Mouse (Mus musculus): ENCODE measurements around the gene Zfp981. TPM values are rescaled to one million over a fixed set of nuclear protein-coding genes. Genes with fewer than 3 reads are reported as not detected.
"Not testable (repeated sequence)": the region's sequence is repeated elsewhere in the genome, so short reads cannot be mapped to it uniquely, and the experiment has no call there.

Zfp981 gene
- polyA plus RNA-seq, 1 experiment, result 0.67 TPM

- not testable (repeated sequence) for H3K4me3 ChIP-seq (ENCODE audit: control insufficient read depth, low read depth, low read length); H3K27me3 ChIP-seq (ENCODE audit: control insufficient read depth, insufficient read depth, low read length); H3K27ac ChIP-seq (ENCODE audit: control insufficient read depth, insufficient read depth, low read depth, low read length); H3K36me3 ChIP-seq (ENCODE audit: control insufficient read depth, insufficient read depth, low read length); H3K4me1 ChIP-seq (ENCODE audit: control insufficient read depth, insufficient read depth, low read length)
These were observed 12.6 kb upstream of the Zfp981 start for GRCm38 (mm10) chr4:146489196-146489595.

GRCm38 (mm10) chr4:146491993-146492392 is 9.8 kb upstream of the Zfp981 start:
- H3K4me3 ChIP-seq (ENCODE audit: control insufficient read depth, low read depth, low read length); H3K27me3 ChIP-seq (ENCODE audit: control insufficient read depth, insufficient read depth, low read length); H3K36me3 ChIP-seq (ENCODE audit: control insufficient read depth, insufficient read depth, low read length): not testable (repeated sequence)

GRCm38 (mm10) chr4:146492439-146492838 is 9.4 kb upstream of the Zfp981 start:
- TF ChIP-seq POLR2A (IDR thresholded peaks at IDR 0.05; ENCODE audit: control insufficient read depth, low read depth, low read length) (no peak), CTCF (IDR thresholded peaks at IDR 0.05; ENCODE audit: control insufficient read depth, insufficient read depth, insufficient replicate concordance, low read depth, low read length) (no peak)
- no peaks in the 10 kb centered on the region for H3K36me3 ChIP-seq (ENCODE audit: control insufficient read depth, insufficient read depth, low read length)

More at GRCm38 (mm10) chr4:146491993-146492392, 9.8 kb upstream of the Zfp981 start:
- not testable (repeated sequence) for H3K4me1 ChIP-seq (ENCODE audit: control insufficient read depth, insufficient read depth, low read length); H3K27ac ChIP-seq (ENCODE audit: control insufficient read depth, insufficient read depth, low read depth, low read length)

GRCm38 (mm10) chr4:146492851-146493250 is 9.0 kb upstream of the Zfp981 start:
- Histone ChIP-seq H3K27ac (ENCODE audit: control insufficient read depth, insufficient read depth, low read depth, low read length) (no peak overlapping the region), H3K4me1 (ENCODE audit: control insufficient read depth, insufficient read depth, low read length) (no peaks in the 10 kb centered on the region), H3K4me3 (ENCODE audit: control insufficient read depth, low read depth, low read length) (no peak overlapping the region), H3K27me3 (ENCODE audit: control insufficient read depth, insufficient read depth, low read length) (no peaks in the 10 kb centered on the region), H3K36me3 (ENCODE audit: control insufficient read depth, insufficient read depth, low read length) (no peaks in the 10 kb centered on the region)
- TF ChIP-seq CTCF (IDR thresholded peaks at IDR 0.05; ENCODE audit: control insufficient read depth, insufficient read depth, insufficient replicate concordance, low read depth, low read length) (no peak), POLR2A (IDR thresholded peaks at IDR 0.05; ENCODE audit: control insufficient read depth, low read depth, low read length) (no peak)

More at GRCm38 (mm10) chr4:146492439-146492838, 9.4 kb upstream of the Zfp981 start:
- H3K27ac ChIP-seq (ENCODE audit: control insufficient read depth, insufficient read depth, low read depth, low read length), result no peak overlapping the region
- no peaks in the 10 kb centered on the region for H3K4me1 ChIP-seq (ENCODE audit: control insufficient read depth, insufficient read depth, low read length)
- no peak overlapping the region for H3K4me3 ChIP-seq (ENCODE audit: control insufficient read depth, low read depth, low read length)
- H3K27me3 ChIP-seq (ENCODE audit: control insufficient read depth, insufficient read depth, low read length), result no peaks in the 10 kb centered on the region

- H3K27me3 ChIP-seq (ENCODE audit: control insufficient read depth, insufficient read depth, low read length); H3K27ac ChIP-seq (ENCODE audit: control insufficient read depth, insufficient read depth, low read depth, low read length); H3K4me1 ChIP-seq (ENCODE audit: control insufficient read depth, insufficient read depth, low read length); H3K36me3 ChIP-seq (ENCODE audit: control insufficient read depth, insufficient read depth, low read length); H3K4me3 ChIP-seq (ENCODE audit: control insufficient read depth, low read depth, low read length): not testable (repeated sequence)
These were observed 8.4 kb upstream of the Zfp981 start for GRCm38 (mm10) chr4:146493319-146493907.

- Histone ChIP-seq H3K27ac (ENCODE audit: control insufficient read depth, insufficient read depth, low read depth, low read length) (no peak overlapping the region), H3K4me3 (ENCODE audit: control insufficient read depth, low read depth, low read length) (no peak overlapping the region), H3K27me3 (ENCODE audit: control insufficient read depth, insufficient read depth, low read length) (no peaks in the 10 kb centered on the region), H3K4me1 (ENCODE audit: control insufficient read depth, insufficient read depth, low read length) (no peaks in the 10 kb centered on the region), H3K36me3 (ENCODE audit: control insufficient read depth, insufficient read depth, low read length) (no peaks in the 10 kb centered on the region)
- TF ChIP-seq POLR2A (IDR thresholded peaks at IDR 0.05; ENCODE audit: control insufficient read depth, low read depth, low read length) (no peak), CTCF (IDR thresholded peaks at IDR 0.05; ENCODE audit: control insufficient read depth, insufficient read depth, insufficient replicate concordance, low read depth, low read length) (no peak)
These were observed 6.8 kb upstream of the Zfp981 start for GRCm38 (mm10) chr4:146494980-146495379.

- H3K27ac ChIP-seq (ENCODE audit: control insufficient read depth, insufficient read depth, low read depth, low read length); H3K27me3 ChIP-seq (ENCODE audit: control insufficient read depth, insufficient read depth, low read length); H3K4me1 ChIP-seq (ENCODE audit: control insufficient read depth, insufficient read depth, low read length); H3K36me3 ChIP-seq (ENCODE audit: control insufficient read depth, insufficient read depth, low read length); H3K4me3 ChIP-seq (ENCODE audit: control insufficient read depth, low read depth, low read length): not testable (repeated sequence)
These were observed 4.0 kb upstream of the Zfp981 start for GRCm38 (mm10) chr4:146497695-146498275.

- not testable (repeated sequence) for H3K4me3 ChIP-seq (ENCODE audit: control insufficient read depth, low read depth, low read length); H3K27ac ChIP-seq (ENCODE audit: control insufficient read depth, insufficient read depth, low read depth, low read length); H3K4me1 ChIP-seq (ENCODE audit: control insufficient read depth, insufficient read depth, low read length); H3K36me3 ChIP-seq (ENCODE audit: control insufficient read depth, insufficient read depth, low read length); H3K27me3 ChIP-seq (ENCODE audit: control insufficient read depth, insufficient read depth, low read length)
These were observed 7.2 kb downstream of the Zfp981 start for GRCm38 (mm10) chr4:146509029-146509428.

GRCm38 (mm10) chr4:146511871-146512270 is 10.0 kb downstream of the Zfp981 start:
- H3K36me3 ChIP-seq (ENCODE audit: control insufficient read depth, insufficient read depth, low read length); H3K4me3 ChIP-seq (ENCODE audit: control insufficient read depth, low read depth, low read length); H3K27ac ChIP-seq (ENCODE audit: control insufficient read depth, insufficient read depth, low read depth, low read length); H3K4me1 ChIP-seq (ENCODE audit: control insufficient read depth, insufficient read depth, low read length); H3K27me3 ChIP-seq (ENCODE audit: control insufficient read depth, insufficient read depth, low read length): not testable (repeated sequence)
